24 mouse cellular contexts compared by ENCODE assay signal in genomic region chr19:53170651-53171050, GRCm38 (mm10). TPM values are rescaled to one million over a fixed set of nuclear protein-coding genes. Genes with fewer than 3 reads are reported as not detected.
DNase-seq lines count a peak whose midpoint lies in the region; ATAC-seq and TF ChIP-seq lines count a peak whose summit lies in the region.
"Had no signal": no experiment of that assay in that cellular context is flagged by ENCODE, and none has a peak within 500 bp of the region (broad histone marks: within the 10 kb centered on the region; RNA-seq: fewer than 3 reads in every experiment).

No protein-coding gene starts in this region.

- no peak for TF ChIP-seq CTCF in heart, adult 2 months (IDR thresholded peaks at IDR 0.05)
- TF ChIP-seq CTCF in bone marrow, adult 2 months (IDR thresholded peaks at IDR 0.05; ENCODE audit: control insufficient read depth, insufficient read depth, low read length), result no peak
- no peak for TF ChIP-seq CTCF in liver, postnatal 0 days (IDR thresholded peaks at IDR 0.05; ENCODE audit: low read depth)

- H3K4me1 ChIP-seq in heart, adult 2 months (ENCODE audit: control insufficient read depth, insufficient read depth, low read length), result peaks cover 13% of the 10 kb centered on the region
- peaks cover 71% of the 10 kb centered on the region for H3K4me1 ChIP-seq in heart, embryonic 13.5 days
- peaks cover 2% of the 10 kb centered on the region; the same call in 1 of the 2 replicates for H3K4me1 ChIP-seq in bone marrow, adult 2 months (ENCODE audit: control insufficient read depth, insufficient read depth, low read length)
- peaks cover 17% of the 10 kb centered on the region for H3K4me1 ChIP-seq in liver, postnatal 0 days (ENCODE audit: insufficient read depth)

- no peaks in the 10 kb centered on the region for H3K9me3 ChIP-seq in heart, embryonic 13.5 days
- H3K9me3 ChIP-seq in liver, postnatal 0 days (ENCODE audit: low read length), result no peaks in the 10 kb centered on the region
- H3K9me3 ChIP-seq: forebrain, embryonic 10.5 days; forebrain, embryonic 13.5 days; heart, embryonic 15.5 days; hindbrain, embryonic 15.5 days had no signal

- no peak overlapping the region for H3K4me3 ChIP-seq in heart, adult 2 months
- H3K4me3 ChIP-seq in heart, embryonic 13.5 days, result no peak overlapping the region
- H3K4me3 ChIP-seq in bone marrow, adult 2 months (replicated peaks; ENCODE audit: control insufficient read depth, low read depth, low read length), result no peak overlapping the region
- H3K4me3 ChIP-seq in liver, postnatal 0 days (ENCODE audit: low read depth, low read length), result no peak overlapping the region
- H3K4me3 ChIP-seq: forebrain, embryonic 10.5 days; forebrain, embryonic 13.5 days; heart, embryonic 15.5 days; hindbrain, embryonic 15.5 days had no signal

- intact Hi-C loops in heart, adult 2 months (cut with DNase I), result no loop called here

- H3K36me3 ChIP-seq in heart, adult 2 months (ENCODE audit: control insufficient read depth, insufficient read depth, low read length), result peaks cover 7% of the 10 kb centered on the region; the same call in 1 of the 2 replicates
- 0 out of 2 replicates have a peak, but pooled peaks cover 3% of the 10 kb centered on the region for H3K36me3 ChIP-seq in heart, embryonic 13.5 days
- H3K36me3 ChIP-seq in liver, postnatal 0 days (replicated peaks; ENCODE audit: insufficient read depth, low read length), result no peaks in the 10 kb centered on the region
- H3K36me3 ChIP-seq: heart, embryonic 15.5 days; hindbrain, embryonic 15.5 days had no signal

- TF ChIP-seq POLR2A in heart, adult 2 months (IDR thresholded peaks at IDR 0.05; ENCODE audit: insufficient read depth, low read depth, low read length), result no peak
- TF ChIP-seq POLR2A in bone marrow, adult 2 months (IDR thresholded peaks at IDR 0.05; ENCODE audit: borderline replicate concordance, control insufficient read depth, low read depth, low read length), result no peak

- no peak overlapping the region for H3K4me2 ChIP-seq in heart, embryonic 13.5 days
- H3K4me2 ChIP-seq in liver, postnatal 0 days (ENCODE audit: low read depth, low read length), result no peak overlapping the region
- H3K4me2 ChIP-seq: forebrain, embryonic 13.5 days; heart, embryonic 15.5 days; hindbrain, embryonic 15.5 days had no signal

- peak; percentile 88 for DNase-seq in heart, adult 11 months
- no peak for DNase-seq in heart, adult 2 months
- DNase-seq in heart, adult 18-20 months, result no peak
- DNase-seq in liver, postnatal 0 days, result no peak
- no peak for DNase-seq in left cerebral cortex, adult 9 months (ENCODE audit: low spot score in 2 of 2)
- DNase-seq: adrenal gland, adult 8-10 months; adrenal gland, postnatal 25 days; cerebellum, adult 11 months; cerebellum, adult 9-11 months; cerebellum, postnatal 36 days; gastrocnemius, postnatal 10 days; gastrocnemius, postnatal 36 days; heart, postnatal 10 days; heart, postnatal 4 days had no signal

- no peak for ATAC-seq in heart, embryonic 13.5 days (ENCODE audit: extremely low read depth, insufficient number of reproducible peaks, low FRiP score, low TSS enrichment)
- peak; percentile 77 for ATAC-seq in megakaryocyte, adult 5-6 weeks (ENCODE audit: poor library complexity, severe bottlenecking)
- ATAC-seq in liver, postnatal 0 days, result no peak
- ATAC-seq: activated CD4-positive, CD25-positive, alpha-beta regulatory T cell, adult 4 months; forebrain, embryonic 13.5 days; forebrain, embryonic 16.5 days; intestine, postnatal 0 days had no signal

- 48% methylated on average over 5 of the region's 5 CpGs for WGBS in heart, adult 2 months
- 60% methylated on average over 5 of the region's 5 CpGs for WGBS in heart, embryonic 13.5 days
- 23% methylated on average over 5 of the region's 5 CpGs for WGBS in bone marrow, adult 2 months
- WGBS in liver, postnatal 0 days (ENCODE audit: insufficient replicate concordance), result 44% methylated on average over 5 of the region's 5 CpGs

- no peak overlapping the region for H3K9ac ChIP-seq in heart, adult 2 months (ENCODE audit: low read depth, low read length)
- 0 out of 2 replicates have a peak overlapping the region, but pooled peaks have one; percentile 19 for H3K9ac ChIP-seq in heart, embryonic 13.5 days
- no peak overlapping the region for H3K9ac ChIP-seq in liver, postnatal 0 days (replicated peaks)
- H3K9ac ChIP-seq: forebrain, embryonic 13.5 days; heart, embryonic 15.5 days; hindbrain, embryonic 15.5 days had no signal

- peaks cover 14% of the 10 kb centered on the region for H3K79me2 ChIP-seq in heart, adult 2 months (replicated peaks; ENCODE audit: control insufficient read depth, insufficient read depth, low read length)

- no peak overlapping the region for H3K27ac ChIP-seq in heart, adult 2 months
- H3K27ac ChIP-seq in heart, embryonic 13.5 days (replicated peaks), result no peak overlapping the region; the same call in 1 of the 2 replicates
- 0 out of 2 replicates have a peak overlapping the region, but pooled peaks have one; percentile 1 for H3K27ac ChIP-seq in bone marrow, adult 2 months (ENCODE audit: control insufficient read depth, insufficient read depth, low read depth, low read length, poor library complexity)
- no peak overlapping the region for H3K27ac ChIP-seq in liver, postnatal 0 days (ENCODE audit: low read depth)
- H3K27ac ChIP-seq: forebrain, embryonic 10.5 days; forebrain, embryonic 13.5 days; heart, embryonic 15.5 days; hindbrain, embryonic 15.5 days had no signal

- TF ChIP-seq EP300 in heart, adult 2 months (IDR thresholded peaks at IDR 0.05; ENCODE audit: insufficient read depth, low read depth, low read length), result no peak
- no peak for TF ChIP-seq EP300 in liver, postnatal 0 days (IDR thresholded peaks at IDR 0.05; ENCODE audit: low read depth)

- H3K27me3 ChIP-seq in heart, adult 2 months (ENCODE audit: control insufficient read depth, insufficient read depth, low read length), result no peaks in the 10 kb centered on the region
- no peaks in the 10 kb centered on the region for H3K27me3 ChIP-seq in heart, embryonic 13.5 days (replicated peaks)
- no peaks in the 10 kb centered on the region for H3K27me3 ChIP-seq in liver, postnatal 0 days (ENCODE audit: insufficient read depth, low read length)
- H3K27me3 ChIP-seq: forebrain, embryonic 13.5 days; heart, embryonic 15.5 days; hindbrain, embryonic 15.5 days had no signal

RNA-seq across cellular contexts. Expression of gene Add3, which starts 30.4 kb away (rescaled TPM):
- total RNA-seq in heart, adult 2 months (2021), result 10 to 100 TPM; 38.9 to 50.5 TPM
- 25.2 and 44.5 TPM in 2 replicates for polyA plus RNA-seq in heart, adult 2 months (2012; rRNA removed)
- 120 and 121 TPM in 2 replicates for polyA plus RNA-seq in heart, embryonic 13.5 days (2015; fragmentation: Nextera tagmentation; extraction: Ambion mirVana)
- total RNA-seq in heart, adult 18-20 months (2021), result 10 to 100 TPM; 44.3 to 52.5 TPM
- polyA plus RNA-seq in bone marrow, adult 2 months (2011; ENCODE audit: insufficient read depth, insufficient read length, low replicate concordance, missing spikeins), result 21.3 and 43.6 TPM in 2 replicates
- total RNA-seq in megakaryocyte, adult 5-6 weeks (2015), result 235 and 240 TPM in 2 replicates
- 317 and 336 TPM in 2 replicates for total RNA-seq in megakaryocyte, adult 5-6 weeks (2017)
- polyA plus RNA-seq in liver, postnatal 0 days (2015; fragmentation: Nextera tagmentation; extraction: Ambion mirVana), result 17.5 and 21.4 TPM in 2 replicates
